Mouse (Mus musculus) G1E (cell line): ENCODE measurements around the gene Tlcd2. TPM values are rescaled to one million over a fixed set of nuclear protein-coding genes. Genes with fewer than 3 reads are reported as not detected.

ENCODE experiments used
- ATAC-seq: 2 replicates; pipeline ENCODE4 v1.8.0; 2016; ENCODE audit warnings: mild to moderate bottlenecking; ENCODE audit not compliant: insufficient number of reproducible peaks, poor library complexity, low FRiP score, severe bottlenecking; ENCODE audit errors: extremely low read depth
- DNase-seq: peaks from one replicate; pipeline ENCODE4 v3.0.0; 2012; ENCODE audit warnings: low spot score
- H3K27me3 ChIP-seq: 2 replicates; pipeline ENCODE4 v1.6.1; 2012; ENCODE audit warnings: mild to moderate bottlenecking, low read length, inconsistent platforms; ENCODE audit not compliant: insufficient read depth
- H3K36me3 ChIP-seq: replicated peaks from 2 replicates; pipeline ENCODE3; 2012; ENCODE audit warnings: mild to moderate bottlenecking, inconsistent platforms
- H3K4me1 ChIP-seq: 2 replicates; pipeline ENCODE4 v1.6.1; 2012; ENCODE audit warnings: low read depth, low read length, inconsistent platforms, mixed read lengths; ENCODE audit not compliant: insufficient read depth
- H3K4me3 ChIP-seq: 2 replicates; pipeline ENCODE4 v1.5.1; 2012; ENCODE audit warnings: low read depth, mild to moderate bottlenecking, inconsistent platforms, low read length, moderate library complexity, mixed read lengths
- H3K9me3 ChIP-seq: replicated peaks from 2 replicates; pipeline ENCODE4 v1.6.1; 2012; ENCODE audit warnings: inconsistent platforms
- CTCF ChIP-seq: IDR thresholded peaks from 2 replicates; pipeline ENCODE4 v1.5.1; 2012; ENCODE audit warnings: low read depth, low read length, inconsistent platforms, mixed read lengths
- GATA1 ChIP-seq: IDR thresholded peaks from 2 replicates; pipeline ENCODE4 v1.6.1; 2012; ENCODE audit warnings: borderline replicate concordance, low read length, inconsistent platforms, mixed read lengths
- GATA2 ChIP-seq: IDR thresholded peaks from 2 replicates; pipeline ENCODE4 v1.6.1; 2012; ENCODE audit warnings: low read depth, low read length, inconsistent platforms, borderline replicate concordance
- POLR2AphosphoS5 ChIP-seq: IDR thresholded peaks from 2 replicates; pipeline ENCODE4 v1.6.1; 2012; ENCODE audit warnings: low read depth, low read length, inconsistent platforms; ENCODE audit not compliant: insufficient replicate concordance
- TAL1 ChIP-seq: conservative IDR thresholded peaks from 2 replicates; pipeline ENCODE4 v1.6.1; 2012; ENCODE audit warnings: low read depth, low read length, inconsistent platforms, mixed read lengths
- polyA plus RNA-seq: library from polyadenylated mRNA; stranded (reverse); fragments of >175 nt; gene quantifications from 2 replicates; pipeline ENCODE4 v1.2.3, GENCODE M21; 2012
- total RNA-seq, 2 experiments: library from RNA; stranded (forward) in 1 of 2; stranded (reverse) in 1 of 2; fragments of 200-1000 nt in 1 of 2; fragments of >200 nt in 1 of 2; fragmentation: Nextera tagmentation in 1 of 2; gene quantifications; 2 replicates each; pipeline ENCODE4 v1.2.3; 2014 to 2017

Gene Tlcd2
- total RNA-seq (2014; fragmentation: Nextera tagmentation) (1.7 TPM in 1 of 2 replicates, not detected in the other), total RNA-seq (2017) (0.58 and 1.8 TPM in 2 replicates), polyA plus RNA-seq (not detected in 2 replicates)

GRCm38 (mm10) chr11:75460844-75461742 lies at the start of gene Tlcd2:
Gene Tlcd2 (plus strand): TSS chr11:75461715.
- DNase-seq: peak; percentile 94

GRCm38 (mm10) chr11:75415096-75415495 lies 46.4 kb upstream of the Tlcd2 start:
- ATAC-seq (no peak), DNase-seq (peak; percentile 54)
- Histone ChIP-seq H3K36me3 (no peaks in the 10 kb centered on the region), H3K4me1 (peaks cover 25% of the 10 kb centered on the region), H3K9me3 (no peaks in the 10 kb centered on the region), H3K4me3 (no peak overlapping the region), H3K27me3 (peaks cover 19% of the 10 kb centered on the region)
- TF ChIP-seq POLR2AphosphoS5 (no peak), TAL1 (no peak), GATA1 (no peak), CTCF (no peak), GATA2 (no peak)

More at GRCm38 (mm10) chr11:75460844-75461742, at the start of gene Tlcd2:
- H3K4me3 ChIP-seq: peak within 1 kb of the TSS; percentile 80
- peaks cover 80% of the 10 kb centered on the region for H3K4me1 ChIP-seq
- TF ChIP-seq GATA2: no peak
- no peak for TF ChIP-seq CTCF
- TF ChIP-seq TAL1: no peak
- no peak for TF ChIP-seq POLR2AphosphoS5
- TF ChIP-seq GATA1: no peak
- no peaks in the 10 kb centered on the region for H3K9me3 ChIP-seq
- no peaks in the 10 kb centered on the region for H3K27me3 ChIP-seq
- peak; percentile 85 for ATAC-seq
- peaks cover 22% of the 10 kb centered on the region for H3K36me3 ChIP-seq

- ATAC-seq (no peak), DNase-seq (no peak)
- peaks cover 22% of the 10 kb centered on the region for H3K27me3 ChIP-seq
- peaks cover 25% of the 10 kb centered on the region for H3K4me1 ChIP-seq
- H3K36me3 ChIP-seq: no peaks in the 10 kb centered on the region
- H3K9me3 ChIP-seq: no peaks in the 10 kb centered on the region
- TF ChIP-seq CTCF (no peak), GATA1 (no peak), GATA2 (no peak), POLR2AphosphoS5 (no peak), TAL1 (no peak)
- H3K4me3 ChIP-seq: no peak overlapping the region
Measured at GRCm38 (mm10) chr11:75415994-75416393, 45.5 kb upstream of the Tlcd2 start.

GRCm38 (mm10) chr11:75420037-75420436 lies 41.5 kb upstream of the Tlcd2 start:
- TF ChIP-seq POLR2AphosphoS5: no peak
- Histone ChIP-seq H3K4me1 (peaks cover 11% of the 10 kb centered on the region), H3K36me3 (no peaks in the 10 kb centered on the region), H3K9me3 (no peaks in the 10 kb centered on the region), H3K27me3 (peaks cover 48% of the 10 kb centered on the region), H3K4me3 (no peak overlapping the region)
- ATAC-seq (no peak), DNase-seq (no peak)

- Histone ChIP-seq H3K4me1 (peaks cover 3% of the 10 kb centered on the region; the same call in 1 of the 2 replicates), H3K9me3 (no peaks in the 10 kb centered on the region), H3K36me3 (no peaks in the 10 kb centered on the region), H3K4me3 (no peak overlapping the region), H3K27me3 (peaks cover 53% of the 10 kb centered on the region)
- TF ChIP-seq CTCF: no peak
- TF ChIP-seq TAL1: no peak
- no peak for TF ChIP-seq GATA2
- no peak for TF ChIP-seq POLR2AphosphoS5
- TF ChIP-seq GATA1: no peak
- DNase-seq (no peak), ATAC-seq (no peak)
Measured at GRCm38 (mm10) chr11:75420810-75421374, 40.6 kb upstream of the Tlcd2 start.

- peaks cover 3% of the 10 kb centered on the region; the same call in 1 of the 2 replicates for H3K4me1 ChIP-seq
- no peaks in the 10 kb centered on the region for H3K9me3 ChIP-seq
- TF ChIP-seq CTCF (no peak), POLR2AphosphoS5 (no peak), GATA2 (no peak), GATA1 (no peak), TAL1 (no peak)
- DNase-seq (no peak), ATAC-seq (no peak)
- peaks cover 49% of the 10 kb centered on the region for H3K27me3 ChIP-seq
- H3K36me3 ChIP-seq: no peaks in the 10 kb centered on the region
- H3K4me3 ChIP-seq: no peak overlapping the region
Measured at GRCm38 (mm10) chr11:75421375-75422012, 40.0 kb upstream of the Tlcd2 start.
